Comparison of ENCODE assay signal across 1 mouse cellular context in the genomic region with DNA sequence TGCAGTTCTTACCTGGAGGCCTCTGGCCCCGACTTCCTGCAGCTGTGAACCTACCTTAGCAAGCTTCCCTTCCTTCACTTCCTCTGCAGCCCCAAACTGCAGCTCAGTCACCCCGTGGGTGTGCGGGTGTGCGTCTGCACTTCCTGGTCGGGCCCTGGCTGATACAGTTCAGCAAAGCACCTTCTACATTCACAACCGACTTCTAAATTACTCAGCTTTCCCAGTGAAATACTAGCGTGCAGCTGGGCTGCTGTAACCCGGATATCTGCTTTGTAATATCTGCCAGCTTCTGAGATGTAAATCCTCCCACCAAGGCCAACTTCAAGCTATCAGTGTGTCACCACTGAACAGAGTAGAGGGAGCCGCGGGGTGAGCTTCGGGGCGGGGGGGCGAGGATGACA.
TF ChIP-seq lines count a peak whose summit lies in the region.

No protein-coding gene starts in this region.

TF ChIP-seq in MEL, 35 proteins besides CTCF, POLR2A, EP300 and RAD21 (continued from another document):
- TF ChIP-seq ZC3H11A (IDR thresholded peaks at IDR 0.05; ENCODE audit: low read depth, low read length) (no peak), NELFE (IDR thresholded peaks at IDR 0.05; ENCODE audit: low read depth, low read length) (no peak), MAFK (IDR thresholded peaks at IDR 0.05; ENCODE audit: borderline replicate concordance, low read depth, low read length) (no peak), TAL1 (IDR thresholded peaks at IDR 0.05; ENCODE audit: low read length) (no peak)
